Mouse (Mus musculus): ENCODE measurements around the gene Zfp740. TPM values are rescaled to one million over a fixed set of nuclear protein-coding genes. Genes with fewer than 3 reads are reported as not detected.

The Zfp740 gene
- polyA plus RNA-seq, 1 experiment: 15.9 TPM

DNA sequence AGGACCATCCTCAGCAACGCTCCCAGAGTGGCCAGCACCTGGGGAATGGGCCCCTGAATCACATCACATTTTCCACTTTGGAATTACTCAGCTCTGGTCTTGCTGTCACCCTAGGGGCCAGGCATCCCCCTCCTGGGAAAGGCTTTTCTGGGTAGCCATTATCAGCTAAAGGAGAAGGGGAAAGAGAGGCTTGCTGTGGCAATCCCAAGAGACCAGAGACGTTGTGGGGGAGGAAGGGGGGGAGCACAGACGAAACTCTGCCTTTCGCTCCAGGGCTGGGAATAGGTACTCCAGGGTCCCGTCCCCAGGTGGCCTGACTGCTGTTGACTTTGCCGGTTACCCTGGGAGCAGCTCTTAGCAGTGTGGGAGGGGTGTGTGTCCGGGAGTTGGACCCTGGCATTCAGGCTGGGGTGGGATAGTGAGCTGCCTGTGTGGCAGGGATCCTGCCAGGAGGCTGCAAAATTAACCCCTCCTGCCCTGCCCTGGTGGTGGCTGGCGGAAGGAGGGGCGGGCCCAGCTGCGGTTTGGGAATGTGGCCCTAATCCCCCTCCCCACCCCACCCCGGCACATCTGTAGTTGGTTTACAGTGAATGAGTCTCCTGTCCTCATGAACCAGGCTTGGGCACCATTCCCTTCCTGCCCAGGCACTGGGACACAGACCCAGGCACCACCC, 55.7 kb downstream of the Zfp740 start:
- H3K4me3 ChIP-seq (ENCODE audit: insufficient read depth, low read depth, low read length): no peak overlapping the region
- no peak overlapping the region for H3K27ac ChIP-seq (replicated peaks; ENCODE audit: low read depth, low read length)

DNA sequence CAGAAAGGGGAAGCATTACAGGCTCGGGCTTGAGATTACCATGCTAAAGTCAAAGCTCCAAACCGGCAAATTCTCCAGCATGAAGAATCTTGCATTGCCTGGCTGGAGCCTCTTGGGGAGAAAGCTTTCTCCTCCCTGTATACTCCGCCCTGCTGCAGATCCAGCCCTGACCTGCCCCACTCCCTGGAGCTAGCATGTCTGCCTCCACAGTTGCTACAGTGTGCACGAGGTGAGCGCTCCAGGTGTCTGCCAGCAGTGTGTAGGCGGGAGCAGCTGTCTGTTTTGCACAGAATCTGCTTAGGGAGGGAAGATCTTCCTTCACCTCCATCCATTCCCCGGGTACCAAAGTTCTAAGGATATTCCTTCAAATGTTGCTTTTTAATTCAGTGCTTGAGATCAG, 59.5 kb downstream of the Zfp740 start:
- Histone ChIP-seq H3K4me1 (ENCODE audit: control insufficient read depth, insufficient read depth, insufficient read length, low read length) (no peaks in the 10 kb centered on the region; the same call in 1 of the 2 replicates), H3K27ac (replicated peaks; ENCODE audit: low read depth, low read length) (no peak overlapping the region), H3K4me3 (ENCODE audit: insufficient read depth, low read depth, low read length) (no peak overlapping the region)

More for the DNA sequence above, 55.7 kb downstream of the Zfp740 start:
- no peaks in the 10 kb centered on the region; the same call in 1 of the 2 replicates for H3K4me1 ChIP-seq (ENCODE audit: control insufficient read depth, insufficient read depth, insufficient read length, low read length)

DNA sequence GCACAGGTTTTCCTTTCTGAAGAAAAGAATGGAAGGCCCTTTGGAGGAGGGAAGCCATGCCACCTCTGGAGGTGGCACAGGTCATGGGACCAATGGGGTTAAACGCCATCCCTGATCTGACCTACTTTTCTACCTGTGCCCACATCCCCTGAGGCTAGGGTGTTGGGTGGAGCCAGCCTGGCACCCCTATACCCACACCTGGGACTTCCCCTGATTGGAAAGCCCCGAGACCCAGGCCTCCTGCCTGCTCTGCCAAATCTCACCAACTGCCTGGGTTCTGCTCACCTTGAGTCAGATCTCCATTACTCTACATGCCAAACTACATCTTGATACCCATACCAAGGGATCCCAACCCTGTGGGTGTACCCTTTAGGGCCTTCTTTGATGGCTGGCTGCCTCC, 60.0 kb downstream of the Zfp740 start:
- Histone ChIP-seq H3K4me1 (ENCODE audit: control insufficient read depth, insufficient read depth, insufficient read length, low read length) (no peaks in the 10 kb centered on the region), H3K4me3 (ENCODE audit: insufficient read depth, low read depth, low read length) (no peak overlapping the region), H3K27ac (replicated peaks; ENCODE audit: low read depth, low read length) (no peak overlapping the region)

Other genes with a start within 250 kb of the Zfp740 start
- not detected in 2 replicates for gene Krt78, start 249.0 kb upstream of the Zfp740 start, polyA plus RNA-seq (2012; ENCODE audit: insufficient read depth, insufficient read length, missing spikeins)
- gene Krt8, start 198.8 kb upstream of the Zfp740 start, polyA plus RNA-seq (2012; ENCODE audit: insufficient read depth, insufficient read length, missing spikeins): not detected in 2 replicates
- not detected in 2 replicates for gene Krt18, start 175.1 kb upstream of the Zfp740 start, polyA plus RNA-seq (2012; ENCODE audit: insufficient read depth, insufficient read length, missing spikeins)
- 47.9 and 93.9 TPM in 2 replicates for gene Eif4b, start 129.5 kb upstream of the Zfp740 start, polyA plus RNA-seq (2012; ENCODE audit: insufficient read depth, insufficient read length, missing spikeins)
- 49.0 and 90.1 TPM in 2 replicates for gene Tns2, start 102.8 kb upstream of the Zfp740 start, polyA plus RNA-seq (2012; ENCODE audit: insufficient read depth, insufficient read length, missing spikeins)
- gene Spryd3, start 67.0 kb upstream of the Zfp740 start, polyA plus RNA-seq (2012; ENCODE audit: insufficient read depth, insufficient read length, missing spikeins): 8.6 and 12.8 TPM in 2 replicates
- 30.2 and 52.1 TPM in 2 replicates for gene Igfbp6, start 58.9 kb upstream of the Zfp740 start, polyA plus RNA-seq (2012; ENCODE audit: insufficient read depth, insufficient read length, missing spikeins)
- not detected in 2 replicates for gene Soat2, start 52.7 kb upstream of the Zfp740 start, polyA plus RNA-seq (2012; ENCODE audit: insufficient read depth, insufficient read length, missing spikeins)
- gene Csad, start 1.5 kb downstream of the Zfp740 start, polyA plus RNA-seq (2012; ENCODE audit: insufficient read depth, insufficient read length, missing spikeins): 137 and 181 TPM in 2 replicates
- gene Itgb7, start 28.7 kb downstream of the Zfp740 start, polyA plus RNA-seq (2012; ENCODE audit: insufficient read depth, insufficient read length, missing spikeins): 2.0 and 4.6 TPM in 2 replicates
- 10.3 and 12.1 TPM in 2 replicates for gene Rarg, start 54.3 kb downstream of the Zfp740 start, polyA plus RNA-seq (2012; ENCODE audit: insufficient read depth, insufficient read length, missing spikeins)
- gene Gm9918, start 67.3 kb downstream of the Zfp740 start, polyA plus RNA-seq (2012; ENCODE audit: insufficient read depth, insufficient read length, missing spikeins): not detected in 2 replicates
- gene Mfsd5, start 76.2 kb downstream of the Zfp740 start, polyA plus RNA-seq (2012; ENCODE audit: insufficient read depth, insufficient read length, missing spikeins): 17.0 and 20.0 TPM in 2 replicates
- 1.5 TPM in 1 of 2 replicates, not detected in the other for gene Espl1, start 93.0 kb downstream of the Zfp740 start, polyA plus RNA-seq (2012; ENCODE audit: insufficient read depth, insufficient read length, missing spikeins)
- 371 and 394 TPM in 2 replicates for gene Pfdn5, start 122.9 kb downstream of the Zfp740 start, polyA plus RNA-seq (2012; ENCODE audit: insufficient read depth, insufficient read length, missing spikeins)
- gene Myg1, start 128.5 kb downstream of the Zfp740 start, polyA plus RNA-seq (2012; ENCODE audit: insufficient read depth, insufficient read length, missing spikeins): 29.4 and 35.9 TPM in 2 replicates
- 13.2 and 20.7 TPM in 2 replicates for gene Aaas, start 147.5 kb downstream of the Zfp740 start, polyA plus RNA-seq (2012; ENCODE audit: insufficient read depth, insufficient read length, missing spikeins)
- not detected in 2 replicates for gene Sp7, start 163.9 kb downstream of the Zfp740 start, polyA plus RNA-seq (2012; ENCODE audit: insufficient read depth, insufficient read length, missing spikeins)
- 16.1 and 17.9 TPM in 2 replicates for gene Sp1, start 202.9 kb downstream of the Zfp740 start, polyA plus RNA-seq (2012; ENCODE audit: insufficient read depth, insufficient read length, missing spikeins)
- 1.9 and 4.0 TPM in 2 replicates for gene Amhr2, start 242.1 kb downstream of the Zfp740 start, polyA plus RNA-seq (2012; ENCODE audit: insufficient read depth, insufficient read length, missing spikeins)

Measured in brown adipose tissue, adult 24 weeks (tissue).